Mouse (Mus musculus): Measurements from ENCODE around the gene St6galnac5.

DNA sequence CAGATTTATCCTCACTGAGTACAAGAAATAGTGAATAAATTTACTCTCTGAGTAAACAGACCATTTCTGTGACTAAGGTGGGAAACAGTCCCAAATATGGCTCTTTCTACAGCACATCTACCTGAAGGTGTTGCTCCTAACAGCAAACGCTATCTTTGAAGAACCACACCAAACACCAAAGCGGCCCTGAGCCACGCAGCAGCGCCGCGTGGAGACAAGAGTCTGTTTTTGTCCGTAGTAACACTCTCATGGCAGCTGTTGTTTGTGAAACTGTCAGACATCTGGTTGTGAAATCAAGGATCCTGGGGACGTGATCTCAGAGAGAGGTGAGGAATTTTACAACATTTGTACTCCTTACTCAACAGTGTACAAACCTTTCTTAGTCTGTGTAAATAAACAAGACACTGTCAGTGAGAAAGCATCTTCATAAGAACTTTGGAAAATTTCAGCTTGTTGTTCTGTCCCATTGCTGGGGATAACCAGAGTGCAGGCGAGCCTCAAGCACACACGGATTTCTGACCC, 20.1 kb downstream of the St6galnac5 start:
- TF ChIP-seq POLR2A (IDR thresholded peaks at IDR 0.05; ENCODE audit: insufficient read length, low read depth) (no peak), E2F4 (IDR thresholded peaks at IDR 0.05; ENCODE audit: insufficient read depth) (no peak), SRF (IDR thresholded peaks at IDR 0.05; ENCODE audit: control insufficient read depth, insufficient read length, low read depth) (no peak), TCF12 (IDR thresholded peaks at IDR 0.05; ENCODE audit: insufficient read depth, poor library complexity, severe bottlenecking) (no peak), USF1 (IDR thresholded peaks at IDR 0.05; ENCODE audit: low read depth) (no peak)

All from myocyte (in vitro differentiated cells).